Mouse (Mus musculus): Measurements from ENCODE around the gene Snx13.

Snx13 gene

GRCm38 (mm10) chr12:35046999-35047319 is at the start of gene Snx13:
TSS of gene Snx13 (plus strand) at chr12:35047186.
- DNase-seq = peak; percentile 92

- no peak for DNase-seq
Measured at GRCm38 (mm10) chr12:34997597-34998182, 49.3 kb upstream of the Snx13 start.

DNA sequence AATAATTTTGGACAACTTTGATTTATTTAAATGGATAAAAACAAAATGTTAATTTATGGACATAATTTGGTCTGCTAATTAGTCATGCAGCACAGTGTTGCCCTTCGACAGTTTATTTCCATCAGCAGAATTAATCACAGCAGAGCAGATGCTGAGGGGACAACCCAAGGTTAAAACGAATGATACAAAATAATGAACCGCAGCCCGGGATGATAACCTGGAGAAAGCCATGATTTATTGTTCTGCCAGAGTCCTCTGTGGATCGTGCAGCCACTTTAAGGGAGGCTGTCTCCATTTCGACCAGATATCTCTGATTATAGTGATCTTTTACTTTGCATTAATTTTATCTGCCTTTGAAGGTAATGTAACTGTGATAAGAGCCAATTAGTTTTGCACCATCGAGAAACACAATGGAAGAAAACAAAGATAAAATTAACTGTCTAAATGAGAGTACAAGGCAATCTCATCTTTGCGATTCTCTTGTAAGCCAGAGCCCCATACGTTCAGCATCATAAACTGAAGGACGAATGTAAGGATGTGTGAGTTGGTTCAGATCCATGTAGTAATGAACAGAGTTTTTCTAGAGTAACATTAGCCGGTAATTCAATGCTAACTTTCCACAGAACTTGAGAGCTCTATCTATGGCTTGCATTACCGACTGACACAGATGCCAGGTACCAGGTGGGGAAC is 48.1 kb upstream of the Snx13 start:
- DNase-seq = no peak

GRCm38 (mm10) chr12:35000323-35000722 is 46.7 kb upstream of the Snx13 start:
- no peak for DNase-seq

DNA sequence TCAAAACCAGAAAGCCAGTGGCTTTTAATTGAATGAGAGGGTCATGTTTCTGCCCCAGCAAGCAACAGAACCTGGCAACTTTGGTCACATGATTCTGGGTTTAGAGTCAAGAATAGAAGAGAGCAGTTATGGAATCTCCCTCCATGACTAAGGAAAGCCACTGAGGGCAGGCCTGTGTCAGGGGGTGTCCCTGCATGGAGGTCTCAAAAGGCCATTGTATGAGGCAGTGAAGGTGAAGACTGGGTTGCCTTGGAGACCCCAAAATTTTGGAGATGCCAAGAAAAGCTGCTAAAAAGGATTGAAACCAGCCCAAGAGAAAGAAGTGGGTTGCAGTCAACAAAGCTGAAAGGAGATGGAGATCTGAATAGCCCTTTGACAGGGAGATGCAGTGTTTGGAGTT is 41.2 kb upstream of the Snx13 start:
- no peak for DNase-seq

DNA sequence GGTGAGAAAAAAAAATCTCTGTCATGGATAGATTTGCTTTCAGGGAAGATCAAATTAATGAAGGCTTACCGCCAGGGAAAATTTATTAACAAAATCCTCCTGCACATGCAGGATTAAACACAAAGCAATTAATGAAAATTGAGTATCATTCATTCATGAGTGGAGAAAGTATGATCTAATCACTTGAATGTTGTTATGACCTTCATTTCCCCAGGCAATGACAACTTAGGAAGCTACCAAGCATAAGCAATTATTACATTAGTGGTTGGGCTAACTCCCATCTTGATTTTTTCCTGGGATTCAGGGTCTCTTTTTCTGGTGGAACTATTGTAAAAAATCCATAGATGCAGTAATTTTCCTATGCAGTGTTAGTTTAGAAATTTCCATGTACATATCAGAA is 39.1 kb upstream of the Snx13 start:
- no peak for DNase-seq

DNA sequence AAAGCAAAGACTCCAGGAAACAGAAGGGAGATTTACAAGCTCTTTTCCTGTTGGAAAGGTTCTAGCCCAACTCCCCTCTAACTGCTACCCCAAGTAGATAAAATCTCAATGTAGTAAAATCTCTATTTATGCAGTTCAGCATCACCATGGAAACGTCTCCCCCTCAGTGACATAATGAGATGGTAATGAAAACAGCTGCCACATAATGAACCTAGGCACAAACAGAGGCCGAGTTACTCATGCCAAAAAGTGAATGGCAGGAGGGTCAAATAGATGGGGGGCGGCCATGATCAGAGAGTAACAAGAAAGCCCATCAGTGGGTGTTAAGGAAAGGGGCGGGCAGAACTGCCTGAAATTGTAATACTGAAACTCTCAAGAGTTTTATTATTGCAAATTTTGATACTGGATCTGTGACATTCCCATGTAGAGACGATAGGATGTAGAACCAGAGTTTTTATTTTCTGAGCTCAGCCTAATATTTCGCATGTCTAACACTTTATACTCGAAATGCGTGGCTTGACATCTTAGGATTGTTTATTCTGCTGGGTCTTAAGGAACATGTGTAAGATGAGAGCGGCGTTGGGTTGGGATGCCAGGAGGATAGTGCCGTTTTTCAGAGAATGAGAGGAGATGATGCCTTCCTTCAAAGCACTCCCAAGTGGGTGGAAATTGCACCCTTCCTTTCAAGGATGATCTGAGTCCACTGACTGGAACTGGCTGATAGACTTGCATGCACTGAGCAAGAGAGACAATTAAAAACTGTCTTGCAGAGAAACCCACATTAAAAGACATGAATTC is 38.4 kb upstream of the Snx13 start:
- DNase-seq = peak; percentile 6

DNA sequence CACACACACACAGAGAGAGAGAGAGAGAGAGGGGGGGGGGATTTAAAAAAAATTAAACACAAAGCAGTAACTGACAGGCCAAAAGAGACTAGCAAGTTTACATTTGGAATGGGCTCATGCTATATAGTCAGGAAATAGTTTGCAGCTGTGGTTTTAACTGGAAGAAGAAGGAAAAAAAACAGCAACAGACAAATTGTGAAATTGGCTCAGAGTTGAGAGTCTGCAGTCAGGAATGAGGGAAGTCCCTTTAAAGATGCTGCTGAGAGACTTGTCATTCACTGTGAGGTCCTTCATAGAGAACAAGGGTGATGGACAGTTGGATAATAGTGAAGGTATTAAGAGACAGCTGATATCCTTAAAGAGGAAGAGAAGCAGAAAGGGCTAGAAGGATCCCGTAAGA is 35.5 kb upstream of the Snx13 start:
- DNase-seq = no peak

GRCm38 (mm10) chr12:35013950-35014349 is 33.0 kb upstream of the Snx13 start:
- no peak for DNase-seq

DNA sequence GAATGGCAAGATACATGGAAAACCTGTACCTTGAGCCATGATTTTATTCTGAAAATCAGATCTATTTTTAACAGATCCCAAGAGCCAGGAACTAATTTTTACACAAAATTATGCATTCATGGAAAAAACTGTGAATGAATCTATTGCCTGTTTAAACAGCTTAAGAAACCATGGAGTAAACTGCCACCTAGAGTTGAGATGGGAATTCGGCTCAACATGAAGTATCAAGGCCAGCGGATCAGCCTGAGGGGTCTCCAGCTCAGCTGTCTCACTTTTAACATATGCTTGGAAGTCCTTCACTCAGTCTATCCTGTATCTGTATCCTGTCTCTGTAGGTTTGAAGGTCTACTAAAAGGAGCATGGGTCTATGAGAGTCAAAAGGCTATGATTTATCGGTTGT is 30.9 kb upstream of the Snx13 start:
- no peak for DNase-seq

- no peak for DNase-seq
Measured at GRCm38 (mm10) chr12:35016481-35017250, 30.3 kb upstream of the Snx13 start.

DNA sequence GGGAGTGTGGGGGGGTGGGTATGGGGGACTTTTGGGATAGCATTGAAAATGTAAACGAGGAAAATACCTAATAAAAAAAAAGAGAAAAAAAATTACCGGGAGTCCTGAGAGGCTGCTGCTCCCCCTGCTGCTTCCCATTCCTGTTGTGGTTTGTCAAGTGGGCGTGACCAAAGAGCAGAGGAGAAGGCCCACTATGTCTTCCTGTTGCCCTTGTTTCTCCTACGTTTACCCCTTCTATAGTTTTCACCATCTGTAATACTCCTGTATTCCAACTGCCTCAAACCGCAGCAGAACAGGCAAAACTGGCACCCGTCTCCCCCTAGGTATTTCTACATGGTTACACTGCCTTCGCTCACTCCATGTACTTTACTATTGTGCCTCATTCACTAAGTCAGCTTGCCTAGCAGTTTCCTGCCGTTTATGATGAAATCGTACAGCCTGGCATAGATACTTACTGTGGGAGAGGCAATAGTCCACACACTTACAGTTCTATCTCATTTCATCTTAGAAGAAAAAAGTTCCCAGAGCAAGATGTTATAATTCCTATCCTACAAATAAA is 28.2 kb upstream of the Snx13 start:
- DNase-seq = no peak

- no peak for DNase-seq
Measured at GRCm38 (mm10) chr12:35021285-35021684, 25.7 kb upstream of the Snx13 start.

GRCm38 (mm10) chr12:35022066-35022465 is 24.9 kb upstream of the Snx13 start:
- DNase-seq = no peak

GRCm38 (mm10) chr12:35025916-35026432 is 21.0 kb upstream of the Snx13 start:
- no peak for DNase-seq

DNA sequence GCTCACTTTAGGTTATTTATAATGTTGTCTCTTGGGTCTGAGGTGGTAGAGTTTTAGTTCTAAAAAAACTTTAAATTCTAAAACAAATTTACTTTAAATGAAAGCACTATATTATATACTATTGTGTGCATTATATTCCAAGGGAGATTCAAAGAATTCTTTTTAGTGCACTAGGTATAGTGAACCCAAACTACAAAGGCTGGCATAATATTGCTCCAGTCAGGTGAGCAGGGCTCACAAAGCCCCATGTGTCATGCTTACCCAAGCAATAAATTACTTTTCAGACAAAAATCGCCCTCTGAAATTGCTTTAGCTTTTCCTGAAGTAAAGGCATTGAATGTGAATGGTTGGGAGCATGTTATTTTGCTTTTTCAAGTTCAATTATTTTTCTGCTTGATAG is 19.5 kb upstream of the Snx13 start:
- DNase-seq = no peak

- DNase-seq = no peak
Measured at GRCm38 (mm10) chr12:35038668-35039570, 8.1 kb upstream of the Snx13 start.

GRCm38 (mm10) chr12:35039571-35039936 is 7.4 kb upstream of the Snx13 start:
- DNase-seq = no peak

DNA sequence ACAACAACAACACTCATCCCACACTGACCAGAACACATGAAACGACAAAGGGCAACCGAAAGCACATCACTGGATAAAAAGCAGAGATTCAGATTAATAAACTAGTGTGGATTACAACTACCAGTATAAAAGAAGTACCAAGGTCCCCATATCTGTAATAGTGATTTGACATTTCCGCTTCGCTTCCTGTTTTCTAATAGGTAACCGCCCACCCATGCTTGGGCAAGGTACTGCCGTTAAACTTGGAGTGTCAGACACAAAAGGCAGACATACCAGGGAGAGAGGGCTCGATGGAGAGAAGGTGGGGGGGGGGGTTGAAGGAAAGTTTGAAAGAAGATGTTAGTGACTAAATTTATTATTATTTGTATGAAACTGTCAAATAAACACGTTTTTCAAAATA is 5.0 kb upstream of the Snx13 start:
- DNase-seq = no peak

GRCm38 (mm10) chr12:35046310-35046998 is 532 bp upstream of the Snx13 start:
- no peak for DNase-seq

All from right cerebral cortex, postnatal 4 days (tissue).